Mouse (Mus musculus) effector memory CD4-positive, alpha-beta T cell, adult 5 months (primary cell): ENCODE data around the gene Npl. TPM values are rescaled to one million over a fixed set of nuclear protein-coding genes. Genes with fewer than 3 reads are reported as not detected.

Source experiments
- polyA plus RNA-seq: library from polyadenylated mRNA; unstranded; fragments of 100-300 nt; shearing (Covaris generic); gene quantifications from one replicate; pipeline ENCODE4 v1.2.1, GENCODE M21; 2017

The Npl gene
- polyA plus RNA-seq = not detected

GRCm38 (mm10) chr1:153549536-153550199 lies at the start of gene Npl:
Npl (minus strand) TSS chr1:153550045.

GRCm38 (mm10) chr1:153487500-153487879 lies 62.4 kb downstream of the Npl start, which contains the start of gene Dhx9:
Dhx9 (minus strand) TSS chr1:153487660.

Other genes starting within 250 kb of the Npl start
- gene Lamc1, start 217.3 kb downstream of the Npl start, polyA plus RNA-seq = 3.1 TPM
- gene Shcbp1l, start 124.9 kb downstream of the Npl start, polyA plus RNA-seq = 0.24 TPM
- 61.3 TPM for gene Dhx9, start 62.4 kb downstream of the Npl start, polyA plus RNA-seq
- 0.24 TPM for gene Rgs8, start 103.0 kb upstream of the Npl start, polyA plus RNA-seq
- gene Rgs16, start 190.3 kb upstream of the Npl start, polyA plus RNA-seq = 56.7 TPM
- gene Rnasel, start 199.4 kb upstream of the Npl start, polyA plus RNA-seq = 13.1 TPM